ENCODE assay signal across 12 mouse cellular contexts in the genomic region with DNA sequence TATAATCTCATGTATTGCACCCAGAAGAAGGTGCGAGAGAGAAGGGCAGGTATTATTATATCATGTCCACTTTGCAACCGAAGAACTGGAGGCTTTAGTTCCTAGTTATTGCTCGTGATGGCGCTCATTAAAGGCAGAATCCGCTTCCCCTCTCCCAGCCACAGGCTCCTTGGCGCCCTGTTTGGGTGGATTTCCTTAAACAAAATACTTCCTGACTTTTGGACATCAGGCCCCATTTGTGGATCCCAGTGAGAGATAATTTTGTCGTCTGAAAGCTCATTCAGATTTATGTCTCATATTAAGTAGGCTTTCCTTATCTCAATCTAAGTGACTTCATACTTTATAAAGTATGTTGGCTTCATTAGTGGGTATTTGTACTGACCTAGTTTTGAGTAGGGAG. TPM values are rescaled to one million over a fixed set of nuclear protein-coding genes. Genes with fewer than 3 reads are reported as not detected.
DNase-seq lines count a peak whose midpoint lies in the region; ATAC-seq and TF ChIP-seq lines count a peak whose summit lies in the region.
"Had no signal": no experiment of that assay in that cellular context is flagged by ENCODE, and none has a peak within 500 bp of the region (broad histone marks: within the 10 kb centered on the region; RNA-seq: fewer than 3 reads in every experiment).

No protein-coding gene starts in this region.

- no peak for DNase-seq in left cerebral cortex, adult 2 months (ENCODE audit: extremely low spot score in 1 of 2, low spot score in 2 of 2)
- DNase-seq in left cerebral cortex, postnatal 4 days: no peak
- DNase-seq in embryonic facial prominence, embryonic 10.5 days (ENCODE audit: low spot score): no peak
- peak; percentile 34 to 37 for DNase-seq in heart, postnatal 10 days
- DNase-seq in cerebellum, postnatal 10 days: no peak
- DNase-seq in gastrocnemius, adult 8-10 months (ENCODE audit: low spot score in 2 of 2): no peak
- DNase-seq: forebrain, postnatal 0 days; right cerebral cortex, postnatal 14 days had no signal

- no peaks in the 10 kb centered on the region for H3K36me3 ChIP-seq in embryonic facial prominence, embryonic 10.5 days (replicated peaks)
- no peaks in the 10 kb centered on the region for H3K36me3 ChIP-seq in lung, embryonic 16.5 days (ENCODE audit: control insufficient read depth, insufficient read depth, low read length)
- H3K36me3 ChIP-seq: midbrain, embryonic 10.5 days; neural tube, embryonic 13.5 days; stomach, embryonic 15.5 days had no signal

- H3K4me3 ChIP-seq in left cerebral cortex, adult 2 months: no peak overlapping the region
- no peak overlapping the region for H3K4me3 ChIP-seq in embryonic facial prominence, embryonic 10.5 days
- no peak overlapping the region for H3K4me3 ChIP-seq in lung, embryonic 16.5 days (ENCODE audit: low read length)

- no peaks in the 10 kb centered on the region for H3K27me3 ChIP-seq in embryonic facial prominence, embryonic 10.5 days (replicated peaks; ENCODE audit: low read depth, poor library complexity, severe bottlenecking)
- H3K27me3 ChIP-seq in lung, embryonic 16.5 days (ENCODE audit: control insufficient read depth, insufficient read depth, low read depth, low read length): no peaks in the 10 kb centered on the region
- H3K27me3 ChIP-seq: stomach, embryonic 15.5 days had no signal

- no peak overlapping the region for H3K9ac ChIP-seq in lung, embryonic 16.5 days (ENCODE audit: low read length)
- H3K9ac ChIP-seq: forebrain, postnatal 0 days; neural tube, embryonic 13.5 days; stomach, embryonic 15.5 days had no signal

- no peak for ATAC-seq in lung, embryonic 16.5 days (ENCODE audit: low read depth)
- ATAC-seq: forebrain, postnatal 0 days had no signal

- no peaks in the 10 kb centered on the region for H3K9me3 ChIP-seq in embryonic facial prominence, embryonic 10.5 days
- no peaks in the 10 kb centered on the region for H3K9me3 ChIP-seq in lung, embryonic 16.5 days (ENCODE audit: control insufficient read depth, low read length)
- H3K9me3 ChIP-seq: midbrain, embryonic 10.5 days; neural tube, embryonic 13.5 days; stomach, embryonic 15.5 days had no signal

- WGBS in embryonic facial prominence, embryonic 10.5 days: 47% methylated on average over 7 of the region's 7 CpGs
- WGBS in lung, embryonic 16.5 days: 50% methylated on average over 7 of the region's 7 CpGs

- H3K4me2 ChIP-seq in lung, embryonic 16.5 days (ENCODE audit: low read depth, low read length): no peak overlapping the region

- TF ChIP-seq CTCF in left cerebral cortex, adult 2 months (IDR thresholded peaks at IDR 0.05): no peak; the same call in 1 of the 2 replicates

- intact Hi-C loops in left cerebral cortex, adult 2 months (cut with DNase I): loop anchor here (5.0 kb wide), 1 partner anchor 36 kb away; no protein-coding TSS in a partner anchor
- intact Hi-C loops in left cerebral cortex, postnatal 4 days (cut with DNase I): no loop called here
- intact Hi-C loops in heart, postnatal 10 days (cut with DNase I): loop anchor here (5.0 kb wide), 2 partner anchors 46 to 86 kb away; no protein-coding TSS in a partner anchor

- H3K27ac ChIP-seq in left cerebral cortex, adult 2 months: peak overlapping the region; percentile 68; the same call in 1 of the 2 replicates
- peak overlapping the region; percentile 77; the same call in 1 of the 2 replicates for H3K27ac ChIP-seq in embryonic facial prominence, embryonic 10.5 days (replicated peaks)
- peak overlapping the region; percentile 18; the same call in 1 of the 2 replicates for H3K27ac ChIP-seq in lung, embryonic 16.5 days (ENCODE audit: low read length)
- H3K27ac ChIP-seq: neural tube, embryonic 13.5 days; stomach, embryonic 15.5 days had no signal

- peaks cover 64% of the 10 kb centered on the region for H3K4me1 ChIP-seq in embryonic facial prominence, embryonic 10.5 days
- peaks cover 17% of the 10 kb centered on the region for H3K4me1 ChIP-seq in lung, embryonic 16.5 days (replicated peaks; ENCODE audit: control insufficient read depth, insufficient read depth, low read length)

RNA-seq across cellular contexts. Expression of a gene that starts 23.2 kb away (rescaled TPM):
- total RNA-seq in left cerebral cortex, adult 2 months (2021): 100 to 1,000 TPM; 101 to 116 TPM
- 10 to 100 TPM; 52.6 to 53.1 TPM for total RNA-seq in left cerebral cortex, postnatal 4 days (2021)
- 122 and 131 TPM in 2 replicates for polyA plus RNA-seq in embryonic facial prominence, embryonic 10.5 days (2016; fragmentation: Nextera tagmentation; extraction: Ambion mirVana)
- total RNA-seq in heart, postnatal 10 days (2021): 10 to 100 TPM; 29.2 to 38.3 TPM
- polyA plus RNA-seq in lung, embryonic 16.5 days (2015; fragmentation: Nextera tagmentation; extraction: Ambion mirVana): 79.3 and 80.3 TPM in 2 replicates
- total RNA-seq in gastrocnemius, adult 8-10 months (2022): 1 to 10 TPM; 7.3 to 9.8 (median 8.5) TPM

Comparison
In these comparisons a context has a peak if more than half of its experiments do, and no peak if none do; other contexts are left out.
1. DNase-seq: peak in heart, postnatal 10 days (2 of 2); none in left cerebral cortex, adult 2 months (0 of 2), left cerebral cortex, postnatal 4 days (single experiment), embryonic facial prominence, embryonic 10.5 days (single experiment), cerebellum, postnatal 10 days (0 of 2) and gastrocnemius, adult 8-10 months (0 of 2).
2. H3K27ac ChIP-seq: peak in every context shown above with its lines; median percentile 77 in embryonic facial prominence, embryonic 10.5 days; 68 in left cerebral cortex, adult 2 months; 18 in lung, embryonic 16.5 days.